Mouse (Mus musculus) monocyte, adult 2 months (primary cell): ENCODE results near the gene Pla2g4b.
A peak's percentile ranks its signal among the peaks of the same experiment; 100 is the strongest.

Experiments used
- DNase-seq, 2 experiments: peaks; one replicate each; pipeline ENCODE4 v3.0.0; 2022; ENCODE audit warnings: low spot score in 2 of 2, low read depth in 1 of 2

Gene Pla2g4b

GRCm38 (mm10) chr2:120060190-120060589, 27.0 kb downstream of the Pla2g4b start:
- DNase-seq, result no peak

GRCm38 (mm10) chr2:120060651-120061050, 27.4 kb downstream of the Pla2g4b start:
- DNase-seq, result no peak

- no peak for DNase-seq
These were observed 29.0 kb downstream of the Pla2g4b start for GRCm38 (mm10) chr2:120062248-120062647.

GRCm38 (mm10) chr2:120064639-120065038, 31.4 kb downstream of the Pla2g4b start:
- no peak for DNase-seq

GRCm38 (mm10) chr2:120065243-120065642, 32.0 kb downstream of the Pla2g4b start:
- DNase-seq, result no peak

GRCm38 (mm10) chr2:120066224-120066623, 33.0 kb downstream of the Pla2g4b start:
- no peak for DNase-seq

- DNase-seq, result no peak
These were observed 35.6 kb downstream of the Pla2g4b start for GRCm38 (mm10) chr2:120068555-120069465.

- DNase-seq, result no peak
These were observed 36.3 kb downstream of the Pla2g4b start for GRCm38 (mm10) chr2:120069466-120069990.

GRCm38 (mm10) chr2:120074096-120074495, 40.9 kb downstream of the Pla2g4b start:
- DNase-seq, result no peak

- no peak for DNase-seq
These were observed 43.0 kb downstream of the Pla2g4b start for GRCm38 (mm10) chr2:120076076-120076705.

- DNase-seq, result no peak
These were observed 49.2 kb downstream of the Pla2g4b start for GRCm38 (mm10) chr2:120082416-120082815.

GRCm38 (mm10) chr2:120084593-120085361, 51.6 kb downstream of the Pla2g4b start:
- peak; percentile 30 to 34 for DNase-seq

GRCm38 (mm10) chr2:120086038-120086437, 52.8 kb downstream of the Pla2g4b start:
- DNase-seq, result no peak

GRCm38 (mm10) chr2:120087391-120087790, 54.2 kb downstream of the Pla2g4b start:
- DNase-seq, result no peak

- no peak for DNase-seq
These were observed 54.7 kb downstream of the Pla2g4b start for GRCm38 (mm10) chr2:120087897-120088296.

GRCm38 (mm10) chr2:120090979-120091378, 57.8 kb downstream of the Pla2g4b start:
- no peak for DNase-seq
